Mouse (Mus musculus): ENCODE data around the gene Nme2. TPM values are rescaled to one million over a fixed set of nuclear protein-coding genes. Genes with fewer than 3 reads are reported as not detected.

Gene Nme2
- polyA plus RNA-seq, 1 experiment from 2014 or later: 85.2 TPM

GRCm38 (mm10) chr11:93911603-93912002, 44.5 kb downstream of the Nme2 start:
- Histone ChIP-seq H3K36me3 (ENCODE audit: control insufficient read depth, insufficient read depth, low read length) (peaks cover 45% of the 10 kb centered on the region), H3K9ac (replicated peaks; ENCODE audit: low read depth, low read length) (no peak overlapping the region), H3K4me3 (ENCODE audit: low read depth, low read length) (no peak overlapping the region), H3K9me3 (ENCODE audit: control insufficient read depth, low read length) (no peaks in the 10 kb centered on the region), H3K27ac (ENCODE audit: low read depth, low read length) (no peak overlapping the region), H3K4me2 (ENCODE audit: low read depth, low read length) (no peak overlapping the region), H3K4me1 (ENCODE audit: control insufficient read depth, insufficient read depth, low read length) (no peaks in the 10 kb centered on the region), H3K27me3 (ENCODE audit: control insufficient read depth, insufficient read depth, low read length) (no peaks in the 10 kb centered on the region)
- 92% methylated on average over 3 of the region's 3 CpGs for WGBS
- ATAC-seq (ENCODE audit: low read depth): no peak

DNA sequence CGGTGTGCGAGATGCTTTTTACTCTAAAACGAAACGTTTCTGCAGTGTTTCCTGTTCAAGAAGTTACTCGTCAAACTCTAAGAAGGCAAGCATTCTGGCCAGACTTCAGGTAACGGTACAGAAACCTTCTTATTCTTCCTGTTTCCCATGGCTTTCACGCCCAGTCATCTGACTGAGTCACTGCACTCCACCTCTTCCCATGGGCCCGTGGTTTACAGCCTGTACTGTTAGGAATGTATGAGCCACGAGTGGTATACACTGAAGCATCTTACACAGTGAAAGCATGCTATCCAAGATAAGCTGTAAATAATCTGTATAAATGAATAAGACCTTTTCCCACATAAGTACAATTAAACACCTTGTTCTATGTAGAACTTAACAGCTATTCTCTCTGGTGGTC, 47.2 kb downstream of the Nme2 start:
- no peak overlapping the region for H3K4me3 ChIP-seq (ENCODE audit: low read depth, low read length)
- H3K4me1 ChIP-seq (ENCODE audit: control insufficient read depth, insufficient read depth, low read length): no peaks in the 10 kb centered on the region
- no peaks in the 10 kb centered on the region for H3K9me3 ChIP-seq (ENCODE audit: control insufficient read depth, low read length)
- no peak for ATAC-seq (ENCODE audit: low read depth)
- H3K9ac ChIP-seq (replicated peaks; ENCODE audit: low read depth, low read length): no peak overlapping the region
- H3K27ac ChIP-seq (ENCODE audit: low read depth, low read length): no peak overlapping the region
- no peaks in the 10 kb centered on the region for H3K27me3 ChIP-seq (ENCODE audit: control insufficient read depth, insufficient read depth, low read length)
- H3K4me2 ChIP-seq (ENCODE audit: low read depth, low read length): no peak overlapping the region
- H3K36me3 ChIP-seq (ENCODE audit: control insufficient read depth, insufficient read depth, low read length): peaks cover 48% of the 10 kb centered on the region
- 92% methylated on average over 9 of the region's 9 CpGs for WGBS

- Histone ChIP-seq H3K9ac (replicated peaks; ENCODE audit: low read depth, low read length) (no peak overlapping the region), H3K9me3 (ENCODE audit: control insufficient read depth, low read length) (no peaks in the 10 kb centered on the region), H3K36me3 (ENCODE audit: control insufficient read depth, insufficient read depth, low read length) (peaks cover 44% of the 10 kb centered on the region), H3K4me1 (ENCODE audit: control insufficient read depth, insufficient read depth, low read length) (no peaks in the 10 kb centered on the region), H3K27ac (ENCODE audit: low read depth, low read length) (no peak overlapping the region), H3K4me2 (ENCODE audit: low read depth, low read length) (no peak overlapping the region), H3K4me3 (ENCODE audit: low read depth, low read length) (no peak overlapping the region), H3K27me3 (ENCODE audit: control insufficient read depth, insufficient read depth, low read length) (no peaks in the 10 kb centered on the region)
- 88% methylated on average over 3 of the region's 3 CpGs for WGBS
- no peak for ATAC-seq (ENCODE audit: low read depth)
Observed at GRCm38 (mm10) chr11:93907839-93908238, 48.2 kb downstream of the Nme2 start.

DNA sequence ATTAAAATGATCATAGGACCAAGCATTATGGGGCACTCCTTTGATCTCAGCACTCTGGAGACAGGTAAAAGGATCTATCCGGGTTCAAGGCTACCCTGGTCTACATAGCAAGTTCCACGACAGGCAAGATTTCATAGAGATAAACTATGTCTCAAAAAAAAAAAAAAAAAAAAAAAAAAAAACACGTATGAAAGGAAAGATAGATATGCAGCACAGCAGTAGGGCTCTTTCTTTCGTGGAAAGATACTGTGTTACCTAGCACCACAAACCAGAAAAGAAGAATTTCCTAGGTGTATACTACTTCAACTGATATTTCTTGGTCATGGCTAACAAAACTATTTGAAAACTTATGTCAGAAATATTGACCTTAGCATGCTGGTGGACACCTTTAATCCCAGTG, 49.2 kb downstream of the Nme2 start:
- 88% methylated on average over 4 of the region's 4 CpGs for WGBS

More for the DNA sequence above, 49.2 kb downstream of the Nme2 start:
- Histone ChIP-seq H3K4me1 (ENCODE audit: control insufficient read depth, insufficient read depth, low read length) (no peaks in the 10 kb centered on the region), H3K36me3 (ENCODE audit: control insufficient read depth, insufficient read depth, low read length) (peaks cover 41% of the 10 kb centered on the region; the same call in 1 of the 2 replicates), H3K9ac (replicated peaks; ENCODE audit: low read depth, low read length) (no peak overlapping the region), H3K9me3 (ENCODE audit: control insufficient read depth, low read length) (no peaks in the 10 kb centered on the region), H3K4me2 (ENCODE audit: low read depth, low read length) (no peak overlapping the region), H3K27me3 (ENCODE audit: control insufficient read depth, insufficient read depth, low read length) (no peaks in the 10 kb centered on the region), H3K4me3 (ENCODE audit: low read depth, low read length) (no peak overlapping the region), H3K27ac (ENCODE audit: low read depth, low read length) (no peak overlapping the region)
- no peak for ATAC-seq (ENCODE audit: low read depth)

Other genes starting within 250 kb of the Nme2 start
- 33.1 and 34.5 TPM in 2 replicates for gene Utp18, start 70.5 kb downstream of the Nme2 start, polyA plus RNA-seq (2014; fragmentation: Nextera tagmentation; extraction: Ambion mirVana)
- 24.6 and 25.0 TPM in 2 replicates for gene Mbtd1, start 70.4 kb downstream of the Nme2 start, polyA plus RNA-seq (2014; fragmentation: Nextera tagmentation; extraction: Ambion mirVana)
- gene Gm20390, start 12.0 kb upstream of the Nme2 start, polyA plus RNA-seq (2014; fragmentation: Nextera tagmentation; extraction: Ambion mirVana): 295 and 298 TPM in 2 replicates
- gene Nme1, start 12.3 kb upstream of the Nme2 start, polyA plus RNA-seq (2014; fragmentation: Nextera tagmentation; extraction: Ambion mirVana): 335 and 444 TPM in 2 replicates
- 126 and 129 TPM in 2 replicates for gene Spag9, start 39.8 kb upstream of the Nme2 start, polyA plus RNA-seq (2014; fragmentation: Nextera tagmentation; extraction: Ambion mirVana)

All from neural tube, embryonic 14.5 days (tissue).